Mouse (Mus musculus) CH12.LX (cell line): ENCODE results near the gene Adarb1. TPM values are rescaled to one million over a fixed set of nuclear protein-coding genes. Genes with fewer than 3 reads are reported as not detected.

Source experiments
- DNase-seq: peaks from one replicate; pipeline ENCODE4 v3.0.0-alpha.2; 2013; ENCODE audit errors: extremely low read depth
- H3K27ac ChIP-seq: 2 replicates; pipeline ENCODE4 v1.5.1; 2012; ENCODE audit warnings: low read depth, mild to moderate bottlenecking, control low read depth, moderate library complexity; ENCODE audit not compliant: insufficient read depth
- H3K27me3 ChIP-seq: replicated peaks from 2 replicates; pipeline ENCODE3; 2012; ENCODE audit warnings: inconsistent platforms
- H3K36me3 ChIP-seq, 2 experiments: replicated peaks in 1 of 2; 2 replicates each; pipeline versions ENCODE3 to v1.6.1; 2012; ENCODE audit warnings: inconsistent platforms in 1 of 2, low read length in 1 of 2, mild to moderate bottlenecking in 1 of 2, mixed read lengths in 1 of 2, moderate library complexity in 1 of 2; ENCODE audit not compliant: control insufficient read depth in 1 of 2, insufficient read depth in 1 of 2
- H3K4me1 ChIP-seq, 2 experiments: 2 replicates each; pipeline ENCODE4 v1.6.1; 2012; ENCODE audit warnings: inconsistent platforms in 1 of 2, moderate library complexity in 1 of 2; ENCODE audit not compliant: insufficient read depth in 2 of 2, control insufficient read depth in 1 of 2
- H3K4me2 ChIP-seq: 2 replicates; pipeline ENCODE4 v1.6.1; 2012; ENCODE audit warnings: low read depth, mild to moderate bottlenecking, control low read depth; ENCODE audit not compliant: poor library complexity, insufficient read depth, severe bottlenecking
- H3K4me3 ChIP-seq, 3 experiments: fragments of 150-350 bp in 1 of 3; sonication (generic) in 1 of 3; replicated peaks in 1 of 3; 2 replicates each; pipeline versions ENCODE3 to v1.5.1; 2011 to 2012; ENCODE audit warnings: low read depth in 2 of 3, low read length in 2 of 3, mild to moderate bottlenecking in 2 of 3, moderate library complexity in 2 of 3, control low read depth in 1 of 3, improper control_type of control experiment in 1 of 3, inconsistent platforms in 1 of 3, mixed read lengths in 1 of 3; ENCODE audit not compliant: poor library complexity in 1 of 3
- H3K79me2 ChIP-seq: replicated peaks from 2 replicates; pipeline ENCODE4 v1.6.1; 2012; ENCODE audit warnings: mild to moderate bottlenecking, moderate library complexity; ENCODE audit not compliant: control insufficient read depth, poor library complexity, insufficient read depth, severe bottlenecking; ENCODE audit errors: extremely low read depth
- H3K9ac ChIP-seq: 2 replicates; pipeline ENCODE4 v1.6.1; 2012; ENCODE audit warnings: low read depth, mild to moderate bottlenecking, control low read depth, moderate library complexity; ENCODE audit not compliant: insufficient read depth
- H3K9me3 ChIP-seq: replicated peaks from 2 replicates; pipeline ENCODE3; 2012; ENCODE audit warnings: low read length, inconsistent platforms, mixed read lengths
- BHLHE40 ChIP-seq: IDR thresholded peaks from 2 replicates; pipeline ENCODE4 v1.6.1; 2011; ENCODE audit warnings: mild to moderate bottlenecking, low read depth, low read length, improper control_type of control experiment
- CHD1 ChIP-seq: IDR thresholded peaks from 2 replicates; pipeline ENCODE4 v1.6.1; 2012; ENCODE audit warnings: low read depth, low read length, improper control_type of control experiment, inconsistent platforms
- CHD2 ChIP-seq: IDR thresholded peaks from 2 replicates; pipeline ENCODE4 v1.6.1; 2011; ENCODE audit warnings: low read length, improper control_type of control experiment
- CTCF ChIP-seq, 2 experiments: IDR thresholded peaks in 1 of 2; conservative IDR thresholded peaks in 1 of 2; 2 replicates each; pipeline ENCODE4 v1.5.1; 2011 to 2012; ENCODE audit warnings: low read depth in 2 of 2, low read length in 2 of 2, improper control_type of control experiment in 1 of 2, inconsistent platforms in 1 of 2, mild to moderate bottlenecking in 1 of 2, moderate library complexity in 1 of 2
- E2F4 ChIP-seq: IDR thresholded peaks from 2 replicates; pipeline ENCODE4 v1.6.1; 2011; ENCODE audit warnings: low read depth, low read length, improper control_type of control experiment; ENCODE audit not compliant: insufficient replicate concordance
- ELF1 ChIP-seq: IDR thresholded peaks from 2 replicates; pipeline ENCODE4 v1.6.1; 2014; ENCODE audit warnings: low read depth, mild to moderate bottlenecking, inconsistent platforms, low read length, improper control_type of control experiment
- EP300 ChIP-seq: IDR thresholded peaks from 2 replicates; pipeline ENCODE4 v1.6.1; 2011; ENCODE audit warnings: low read length, improper control_type of control experiment
- ETS1 ChIP-seq: conservative IDR thresholded peaks from 2 replicates; pipeline ENCODE4 v1.6.1; 2012; ENCODE audit warnings: low read depth, mild to moderate bottlenecking, inconsistent platforms, low read length, improper control_type of control experiment, moderate library complexity
- IRF4 ChIP-seq: IDR thresholded peaks from 2 replicates; pipeline ENCODE4 v1.6.1; 2014; ENCODE audit warnings: low read depth, mild to moderate bottlenecking, inconsistent platforms, low read length, improper control_type of control experiment
- JUN ChIP-seq: IDR thresholded peaks from 2 replicates; pipeline ENCODE4 v1.6.1; 2011; ENCODE audit warnings: low read depth, mild to moderate bottlenecking, low read length, improper control_type of control experiment, moderate library complexity; ENCODE audit not compliant: insufficient read depth
- MAFK ChIP-seq: IDR thresholded peaks from 2 replicates; pipeline ENCODE4 v1.6.1; 2011; ENCODE audit warnings: low read length, improper control_type of control experiment; ENCODE audit not compliant: insufficient replicate concordance
- MAX ChIP-seq: IDR thresholded peaks from 2 replicates; pipeline ENCODE4 v1.6.1; 2011; ENCODE audit warnings: low read length, improper control_type of control experiment
- MAZ ChIP-seq: IDR thresholded peaks from 2 replicates; pipeline ENCODE4 v1.6.1; 2012; ENCODE audit warnings: low read depth, mild to moderate bottlenecking, inconsistent platforms, low read length, improper control_type of control experiment, moderate library complexity
- MEF2A ChIP-seq: IDR thresholded peaks from 2 replicates; pipeline ENCODE4 v1.6.1; 2014; ENCODE audit warnings: low read depth, mild to moderate bottlenecking, inconsistent platforms, low read length, improper control_type of control experiment, borderline replicate concordance
- MYC ChIP-seq: IDR thresholded peaks from 2 replicates; pipeline ENCODE4 v1.6.1; 2011; ENCODE audit warnings: low read depth, mild to moderate bottlenecking, improper control_type of control experiment, low read length
- NELFE ChIP-seq: IDR thresholded peaks from 2 replicates; pipeline ENCODE4 v1.6.1; 2011; ENCODE audit warnings: low read depth, low read length, improper control_type of control experiment
- PAX5 ChIP-seq: IDR thresholded peaks from 2 replicates; pipeline ENCODE4 v1.6.1; 2012; ENCODE audit warnings: low read length, inconsistent platforms, mixed read lengths
- POLR2A ChIP-seq: IDR thresholded peaks from 2 replicates; pipeline ENCODE4 v1.6.1; 2011; ENCODE audit warnings: low read depth, mild to moderate bottlenecking, improper control_type of control experiment, low read length
- RCOR1 ChIP-seq: conservative IDR thresholded peaks from 2 replicates; pipeline ENCODE4 v1.6.1; 2012; ENCODE audit warnings: low read depth, mild to moderate bottlenecking, inconsistent platforms, low read length, improper control_type of control experiment
- SIN3A ChIP-seq: IDR thresholded peaks from 2 replicates; pipeline ENCODE4 v1.6.1; 2012; ENCODE audit warnings: low read length, improper control_type of control experiment, inconsistent platforms
- SMC3 ChIP-seq: IDR thresholded peaks from 2 replicates; pipeline ENCODE4 v1.6.1; 2011; ENCODE audit warnings: low read depth, low read length, improper control_type of control experiment
- TCF12 ChIP-seq: IDR thresholded peaks from 2 replicates; pipeline ENCODE4 v1.6.1; 2014; ENCODE audit warnings: low read depth, mild to moderate bottlenecking, inconsistent platforms, low read length, improper control_type of control experiment
- USF1 ChIP-seq: IDR thresholded peaks from 2 replicates; pipeline ENCODE4 v1.6.1; 2014; ENCODE audit warnings: low read depth, mild to moderate bottlenecking, inconsistent platforms, low read length, improper control_type of control experiment
- dilution Hi-C: fragments of 300-500 bp; cut with MboI; formaldehyde crosslinking; loops from 2 replicates; pipeline ENCODE4 v1.14.3; 2020; ENCODE audit warnings: low sequenced_read_pairs; ENCODE audit not compliant: extremely low pct_unique_long_range_greater_than_20kb, extremely low pct_ligation_motif_present
- in situ Hi-C: fragments of 300-500 bp; cut with MboI; formaldehyde crosslinking; loops from 3 replicates; pipeline ENCODE4 v1.14.3; 2019; ENCODE audit warnings: low sequenced_read_pairs, low pct_ligation_motif_present, low pct_unique_long_range_greater_than_20kb, mixed read lengths
- polyA plus RNA-seq: library from polyadenylated mRNA; unstranded; fragments of >175 nt; gene quantifications from 2 replicates; pipeline ENCODE4 v1.2.1, GENCODE M21; 2012; ENCODE audit warnings: low read depth; ENCODE audit not compliant: insufficient read length
- total RNA-seq, 2 experiments: library from RNA; depleted of rRNA; stranded (reverse); fragments of 300-350 nt in 1 of 2; fragments of >200 nt in 1 of 2; gene quantifications; 2 replicates each; pipeline ENCODE4 v1.2.3; 2012 to 2014

Gene Adarb1
- total and polyA plus RNA-seq, 3 experiments: 1.7 to 3.5 (median 2.4) TPM

DNA sequence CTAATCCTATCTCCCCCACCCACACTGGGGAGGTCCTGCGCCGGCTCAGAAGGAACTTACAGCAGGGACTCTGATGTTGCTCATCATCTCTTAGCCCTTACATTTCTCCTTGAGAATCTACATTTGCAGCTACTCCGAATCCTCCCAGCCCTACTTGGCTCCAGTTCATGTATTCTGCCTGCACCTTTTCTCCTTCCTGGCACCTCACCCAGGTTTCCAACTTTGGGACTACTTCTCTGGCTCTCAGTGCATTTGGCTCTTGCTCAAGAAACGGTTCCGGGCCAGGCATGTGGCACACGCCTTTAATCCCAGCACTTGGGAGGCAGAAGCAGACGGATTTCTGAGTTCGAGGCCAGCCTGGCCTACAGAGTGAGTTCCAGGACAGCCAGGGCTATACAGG is 130.4 kb downstream of the Adarb1 start:
- in situ Hi-C loops: loop anchor here (5.0 kb wide), 2 partner anchors 70 to 225 kb away; no protein-coding TSS in a partner anchor
- no peaks in the 10 kb centered on the region for H3K36me3 ChIP-seq

DNA sequence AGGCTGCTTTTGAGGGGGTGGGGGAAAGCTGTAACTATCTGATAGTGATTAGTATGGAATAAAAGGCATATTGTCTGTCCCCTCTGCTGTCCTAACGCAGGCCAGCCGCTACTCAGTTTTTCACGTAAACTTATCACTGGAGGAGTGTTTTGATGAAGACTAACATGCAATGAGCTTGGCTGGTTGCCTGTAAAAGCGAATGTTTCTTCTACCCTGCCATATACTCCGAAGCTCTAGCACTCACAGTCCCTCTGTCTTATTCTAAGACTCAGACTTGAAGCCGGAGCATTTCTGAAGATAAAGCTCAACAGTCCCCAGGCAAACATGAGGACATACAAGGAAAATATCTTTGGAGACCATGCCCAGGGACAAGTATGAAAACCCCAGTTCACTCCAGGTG is 133.2 kb downstream of the Adarb1 start:
- H3K9ac ChIP-seq: no peak overlapping the region
- H3K27ac ChIP-seq: no peak overlapping the region
- no peak for DNase-seq
- H3K4me2 ChIP-seq: no peak overlapping the region
- peaks cover 2% of the 10 kb centered on the region for H3K9me3 ChIP-seq
- H3K4me1 ChIP-seq: peaks cover 2 to 27% of the 10 kb centered on the region in 2 experiments; a peak in 3 of 4 replicates
- no peaks in the 10 kb centered on the region for H3K36me3 ChIP-seq
- no peak overlapping the region for H3K4me3 ChIP-seq
- in situ Hi-C loops: loop anchor here (5.0 kb wide), 2 partner anchors 72 to 227 kb away; no protein-coding TSS in a partner anchor
- TF ChIP-seq SMC3 (no peak), EP300 (no peak), BHLHE40 (no peak), JUN (no peak), MAFK (no peak), MAX (no peak), IRF4 (no peak), ELF1 (no peak), TCF12 (no peak), CHD2 (no peak), PAX5 (no peak), POLR2A (no peak), SIN3A (no peak), MEF2A (no peak), MAZ (no peak), E2F4 (no peak), ETS1 (no peak)
- dilution Hi-C loops: no loop called here
- no peaks in the 10 kb centered on the region for H3K79me2 ChIP-seq
- peaks cover 11% of the 10 kb centered on the region for H3K27me3 ChIP-seq

More for the DNA sequence above, 130.4 kb downstream of the Adarb1 start:
- dilution Hi-C loops: no loop called here
- no peak overlapping the region for H3K4me3 ChIP-seq
- DNase-seq: no peak
- H3K4me2 ChIP-seq: no peak overlapping the region
- no peaks in the 10 kb centered on the region for H3K9me3 ChIP-seq
- H3K27ac ChIP-seq: no peak overlapping the region
- no peaks in the 10 kb centered on the region for H3K27me3 ChIP-seq
- H3K9ac ChIP-seq: no peak overlapping the region
- H3K79me2 ChIP-seq: no peaks in the 10 kb centered on the region
- TF ChIP-seq E2F4 (no peak), CTCF (conservative IDR thresholded peaks at IDR 0.05 in 1 of 2, IDR thresholded peaks at IDR 0.05 in 1 of 2; ENCODE audit: low read depth in 2 of 2, low read length in 2 of 2) (no peak), MAFK (no peak), USF1 (no peak), NELFE (no peak), RCOR1 (no peak), PAX5 (no peak), MYC (no peak), SIN3A (no peak), CHD1 (no peak), BHLHE40 (no peak), POLR2A (no peak), TCF12 (no peak)
- TF ChIP-seq, all 38 proteins: peak for 0
- H3K4me1 ChIP-seq: peaks cover 5 to 34% of the 10 kb centered on the region in 2 experiments; a peak in 3 of 4 replicates
